Mouse (Mus musculus): ENCODE data around the gene Nccrp1.
"Not testable (repeated sequence)": the region's sequence is repeated elsewhere in the genome, so short reads cannot be mapped to it uniquely, and the experiment has no call there.

Nccrp1 gene

DNA sequence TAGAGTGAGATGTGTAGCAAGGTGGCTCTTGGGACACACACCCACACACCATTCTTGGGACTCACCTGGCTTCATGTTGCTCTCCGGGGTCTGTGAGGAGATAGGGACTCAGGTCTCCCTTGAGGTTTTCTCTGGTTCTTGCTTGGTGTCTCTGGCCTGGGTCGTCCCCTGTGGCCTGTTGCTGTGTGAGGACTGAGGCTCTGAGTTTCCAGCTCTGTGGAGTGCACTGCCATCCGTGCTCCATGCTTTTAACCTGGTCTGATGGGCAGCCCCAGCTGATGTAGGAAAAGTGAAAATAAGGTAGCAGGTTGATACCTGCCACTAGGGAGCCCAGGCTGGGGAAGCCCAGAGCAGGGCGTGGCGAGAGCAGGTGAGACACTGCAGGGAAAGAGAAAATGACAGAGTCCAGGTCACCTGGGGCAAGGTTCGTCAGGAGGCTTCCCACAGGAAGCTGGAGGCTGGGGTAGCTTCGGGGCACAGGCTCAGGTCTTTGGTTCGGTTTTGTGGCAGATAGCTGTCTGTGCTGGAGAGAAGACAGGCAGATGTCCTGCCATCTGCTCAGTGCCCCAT, 36.6 kb downstream of the Nccrp1 start, which contains the start of gene Ifnl2:
Ifnl2 (minus strand) TSS at position 51 of the 570 bp plus-strand sequence.
- DNase-seq, result not testable (repeated sequence)

DNA sequence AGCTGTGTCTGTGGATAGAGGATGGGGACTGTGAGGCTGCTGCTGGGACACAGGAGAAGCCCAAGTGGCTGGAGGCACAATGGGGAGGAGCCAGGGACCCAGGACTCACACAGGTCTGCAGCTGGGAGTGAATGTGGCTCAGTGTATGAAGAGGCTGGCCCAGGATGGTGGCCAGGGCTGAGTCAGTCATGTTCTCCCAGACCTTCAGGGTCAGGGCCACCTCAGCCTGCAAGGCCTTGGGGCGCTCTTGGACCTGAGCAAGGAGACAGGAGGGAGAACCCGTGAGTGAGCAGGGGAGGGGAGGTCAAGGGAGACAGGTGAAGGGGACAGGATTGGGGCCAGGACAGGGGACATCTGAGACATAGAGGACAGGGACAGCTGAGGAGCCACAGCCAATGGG, 37.9 kb downstream of the Nccrp1 start:
- DNase-seq, result not testable (repeated sequence)

DNA sequence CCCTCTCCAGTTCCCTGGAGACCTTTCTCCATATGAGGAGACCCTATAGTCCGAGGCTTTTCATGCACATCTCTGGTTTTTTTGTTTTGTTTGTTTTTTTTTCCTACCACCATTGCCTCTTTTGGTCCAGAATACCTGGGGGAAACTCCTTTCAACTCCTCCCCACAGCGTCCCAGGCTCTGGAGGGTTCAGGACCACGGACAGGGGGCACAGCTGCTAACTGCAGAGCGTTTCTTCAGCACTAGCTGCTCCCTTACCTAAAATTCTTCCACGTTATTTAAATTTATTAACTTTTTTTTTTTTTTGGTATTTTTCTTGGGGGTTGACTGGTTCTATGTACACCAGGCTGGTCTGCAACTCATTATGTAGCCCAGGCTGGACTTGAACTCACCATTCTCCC, 41.5 kb downstream of the Nccrp1 start:
- DNase-seq, result no peak

DNA sequence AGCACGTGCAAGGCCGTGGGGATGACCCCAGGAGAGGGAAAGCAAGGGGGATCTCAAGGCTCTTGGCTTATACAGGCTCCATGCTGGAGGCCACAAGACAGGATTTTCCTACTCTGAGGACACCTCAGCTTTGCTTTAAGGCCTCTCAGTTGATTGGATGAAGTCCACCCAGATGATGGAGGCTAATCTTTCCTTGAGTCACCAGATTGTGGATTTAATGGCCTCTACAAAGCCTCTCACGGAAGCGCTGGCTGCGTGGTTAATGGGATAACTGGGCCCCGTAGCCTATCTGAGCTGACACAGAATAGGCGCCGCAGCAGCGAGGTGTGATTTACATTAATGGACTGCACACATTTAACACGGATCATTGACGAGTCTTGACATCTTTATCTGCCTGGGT, 51.6 kb downstream of the Nccrp1 start:
- DNase-seq, result no peak

Measured in kidney, adult 9 months (tissue).